Mouse (Mus musculus): Measurements from ENCODE around the gene Immp2l.

The Immp2l gene

GRCm38 (mm10) chr12:41185509-41185908 is 161.6 kb downstream of the Immp2l start:
- DNase-seq (ENCODE audit: low read depth) = no peak

DNA sequence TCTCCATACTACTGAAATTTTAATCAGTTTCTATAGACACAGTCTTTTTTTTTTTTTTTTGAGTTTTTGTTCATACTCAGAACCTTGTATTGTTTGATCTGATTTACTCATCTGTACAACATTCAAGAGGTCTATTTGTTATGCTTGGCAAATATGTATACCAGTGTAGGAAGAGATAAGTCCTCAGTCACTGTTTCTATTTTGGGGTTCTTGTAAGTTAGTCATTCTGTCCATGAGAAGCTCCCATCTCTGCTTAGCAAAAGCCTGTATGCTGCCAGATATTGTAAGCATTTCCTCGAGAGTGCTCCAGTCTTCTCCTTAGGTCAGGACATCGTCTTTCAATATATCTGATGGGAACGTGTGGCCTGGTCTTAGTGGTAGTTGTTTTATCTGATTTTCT is 168.9 kb downstream of the Immp2l start:
- no peak for DNase-seq (ENCODE audit: low read depth)

GRCm38 (mm10) chr12:41196374-41196773 is 172.5 kb downstream of the Immp2l start:
- no peak for DNase-seq (ENCODE audit: low read depth)

DNA sequence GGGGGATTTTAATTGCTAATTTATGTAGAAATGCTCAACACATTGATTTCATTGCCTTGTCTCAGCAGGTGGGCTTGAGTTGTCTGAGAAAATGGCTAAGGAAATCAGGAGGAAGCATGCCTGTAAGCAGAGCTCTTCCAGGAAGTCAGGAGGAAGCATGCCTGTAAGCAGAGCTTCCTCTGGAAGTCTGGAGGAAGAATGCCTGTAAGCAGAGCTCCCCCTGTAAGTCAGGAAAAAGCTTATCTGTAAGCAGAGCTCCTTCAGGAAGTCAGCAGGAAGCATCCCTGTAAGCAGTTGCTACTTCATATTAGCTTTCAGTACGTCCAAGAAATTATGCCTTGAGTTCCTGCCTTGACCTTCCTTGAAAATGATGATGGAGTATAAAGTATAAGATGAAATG is 191.3 kb downstream of the Immp2l start:
- no peak for DNase-seq (ENCODE audit: low read depth)

- no peak for DNase-seq (ENCODE audit: low read depth)
Measured at GRCm38 (mm10) chr12:41221893-41222292, 198.0 kb downstream of the Immp2l start.

DNA sequence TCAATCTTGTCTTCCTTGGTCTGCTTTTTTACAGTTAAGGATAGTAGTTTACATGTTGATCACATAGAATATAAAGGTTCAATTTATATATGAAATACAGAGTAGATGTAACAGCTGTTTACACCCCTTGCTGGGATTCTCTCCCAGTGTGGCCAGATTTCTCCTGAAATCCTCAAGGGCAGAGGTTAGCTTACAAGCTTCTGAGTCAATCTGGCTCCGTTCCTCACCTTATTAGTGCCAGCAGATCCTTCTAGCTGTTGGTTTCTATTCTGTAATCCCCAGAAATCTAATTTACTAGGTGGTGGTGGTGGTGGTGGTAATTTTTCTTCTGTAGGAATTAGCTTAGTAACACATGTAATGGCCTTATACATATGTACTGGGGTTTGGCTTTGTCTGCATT is 199.8 kb downstream of the Immp2l start:
- no peak for DNase-seq (ENCODE audit: low read depth)

GRCm38 (mm10) chr12:41224538-41224937 is 200.6 kb downstream of the Immp2l start:
- DNase-seq (ENCODE audit: low read depth) = no peak

- no peak for DNase-seq (ENCODE audit: low read depth)
Measured at GRCm38 (mm10) chr12:41231966-41232365, 208.1 kb downstream of the Immp2l start.

DNA sequence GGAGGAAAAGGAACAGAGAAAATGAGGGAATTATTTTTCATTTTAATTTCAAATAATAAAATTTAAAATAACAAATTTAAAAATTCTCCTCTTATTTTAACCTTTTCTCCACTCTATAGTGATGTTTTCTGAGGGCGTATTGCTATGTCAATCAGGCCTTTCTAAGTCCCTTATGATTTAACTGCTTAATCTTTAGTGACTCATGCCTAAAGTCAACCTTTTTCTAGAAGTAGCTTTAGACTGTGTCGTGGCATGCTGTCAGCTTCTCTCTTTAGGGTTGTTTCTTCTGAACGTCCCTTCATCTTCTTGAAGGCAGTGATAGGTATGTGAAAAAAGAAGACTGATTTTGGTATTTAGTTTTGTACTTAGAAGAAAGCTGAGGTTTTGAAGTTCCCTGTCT is 214.0 kb downstream of the Immp2l start:
- DNase-seq (ENCODE audit: low read depth) = no peak

- DNase-seq (ENCODE audit: low read depth) = peak; percentile 8
Measured at GRCm38 (mm10) chr12:41241221-41241620, 217.3 kb downstream of the Immp2l start.

DNA sequence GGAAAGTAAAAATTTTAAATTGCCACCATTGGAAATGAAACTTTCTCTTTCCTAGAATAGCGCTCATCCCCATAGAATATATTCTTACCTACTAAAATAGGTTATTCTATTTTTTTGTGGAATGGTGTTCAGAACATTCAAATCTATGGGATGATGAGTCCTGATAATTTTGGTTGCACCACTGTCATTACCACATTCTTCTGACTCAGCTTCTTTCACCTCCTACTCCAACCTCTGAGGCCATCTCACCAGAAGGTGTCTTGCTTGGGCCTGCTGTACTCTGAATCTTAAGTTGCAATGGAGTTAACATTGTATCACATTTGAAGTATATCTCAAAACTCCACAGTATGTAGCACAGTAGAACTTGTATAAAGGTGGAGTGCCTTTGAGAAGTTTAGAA is 224.4 kb downstream of the Immp2l start:
- DNase-seq (ENCODE audit: low read depth) = no peak

DNA sequence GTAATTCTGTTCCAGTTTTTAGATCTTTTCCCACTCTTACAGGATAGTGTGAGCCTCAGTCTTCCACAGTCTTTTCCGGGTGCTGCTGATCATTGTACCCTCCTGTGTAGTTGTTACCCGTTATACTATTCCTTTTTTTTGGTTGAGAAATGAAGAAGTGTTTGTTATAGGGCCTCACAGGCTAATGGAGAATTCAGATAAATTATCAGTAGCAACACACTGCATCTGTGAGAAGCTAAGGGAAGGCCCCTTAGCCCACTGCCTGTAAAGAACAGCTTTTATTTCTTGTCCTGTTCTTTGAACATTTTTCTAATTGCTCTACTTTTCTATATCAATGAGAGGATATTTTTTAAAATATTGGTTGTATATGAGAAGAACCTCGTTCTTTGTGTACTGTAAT is 226.2 kb downstream of the Immp2l start:
- no peak for DNase-seq (ENCODE audit: low read depth)

- no peak for DNase-seq (ENCODE audit: low read depth)
Measured at GRCm38 (mm10) chr12:41257905-41258304, 234.0 kb downstream of the Immp2l start.

DNA sequence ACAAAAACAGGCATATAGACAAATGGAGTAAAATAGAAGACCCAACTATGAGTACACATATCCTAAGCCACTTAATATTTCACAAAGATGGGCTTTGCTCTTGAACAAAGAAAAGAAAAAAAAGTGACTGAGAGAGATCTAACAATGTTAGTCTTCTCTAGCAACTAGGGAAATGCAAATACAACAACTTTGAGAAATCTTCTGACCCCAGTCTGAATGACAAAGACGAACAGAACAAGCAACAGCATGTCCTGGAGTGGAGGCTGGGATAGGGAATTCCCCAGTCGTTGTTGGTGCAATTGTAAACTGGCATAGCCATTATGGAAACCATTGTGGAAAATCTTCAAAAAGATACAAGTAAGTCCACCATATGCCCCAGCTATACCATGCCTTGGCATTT is 235.7 kb downstream of the Immp2l start:
- DNase-seq (ENCODE audit: low read depth) = no peak

- no peak for DNase-seq (ENCODE audit: low read depth)
Measured at GRCm38 (mm10) chr12:41274136-41274535, 250.2 kb downstream of the Immp2l start.

GRCm38 (mm10) chr12:41275361-41275760 is 251.5 kb downstream of the Immp2l start:
- no peak for DNase-seq (ENCODE audit: low read depth)

GRCm38 (mm10) chr12:41277896-41278295 is 254.0 kb downstream of the Immp2l start:
- no peak for DNase-seq (ENCODE audit: low read depth)

GRCm38 (mm10) chr12:41289047-41289446 is 265.2 kb downstream of the Immp2l start:
- DNase-seq (ENCODE audit: low read depth) = no peak

DNA sequence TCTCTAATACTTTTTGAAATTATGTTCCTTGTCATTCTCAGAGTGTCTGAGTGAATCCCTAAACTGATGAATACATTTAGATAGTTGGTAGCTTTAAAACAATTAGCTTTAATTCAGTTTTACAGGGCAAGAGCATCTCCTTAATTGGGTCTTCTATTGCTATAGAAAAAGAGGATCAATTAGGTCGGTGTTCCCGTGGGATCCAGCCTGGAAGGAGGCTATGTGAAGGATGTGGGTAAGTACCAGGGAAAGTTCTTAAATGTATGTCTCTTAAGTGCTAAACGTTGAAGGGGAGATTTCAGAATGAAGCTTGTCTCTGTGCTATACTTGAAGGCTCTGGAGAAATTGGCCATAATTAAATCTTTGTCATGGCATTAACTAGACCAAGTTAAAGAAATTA is 283.1 kb downstream of the Immp2l start:
- DNase-seq (ENCODE audit: low read depth) = no peak

- no peak for DNase-seq (ENCODE audit: low read depth)
Measured at GRCm38 (mm10) chr12:41308726-41309680, 285.1 kb downstream of the Immp2l start.

GRCm38 (mm10) chr12:41313391-41313790 is 289.5 kb downstream of the Immp2l start:
- DNase-seq (ENCODE audit: low read depth) = no peak

GRCm38 (mm10) chr12:41314811-41315461 is 291.0 kb downstream of the Immp2l start:
- DNase-seq (ENCODE audit: low read depth) = no peak

DNA sequence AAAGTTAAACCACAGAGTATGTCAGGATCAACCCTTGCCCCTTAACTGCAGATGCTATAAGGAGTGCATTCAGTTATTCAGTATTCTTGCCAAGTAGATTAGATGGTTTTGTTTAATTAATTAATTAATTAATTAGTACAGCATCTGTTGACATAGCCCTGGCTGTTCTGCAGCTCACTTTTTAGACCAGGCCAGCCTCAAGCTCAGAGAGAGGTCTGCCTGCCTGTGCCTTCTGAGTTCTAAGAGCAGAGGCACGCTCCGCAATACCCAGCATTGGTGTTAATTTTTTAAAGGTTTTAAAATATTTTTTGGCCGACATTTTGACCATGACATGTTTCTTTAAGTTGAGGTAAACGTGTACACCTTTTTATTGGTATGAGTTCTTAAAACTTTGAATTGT is 292.0 kb downstream of the Immp2l start:
- no peak for DNase-seq (ENCODE audit: low read depth)

All from naive thymus-derived CD4-positive, alpha-beta T cell, adult 2 months (primary cell).